Mouse (Mus musculus) A20 (cell line): ENCODE data around the gene E330014E10Rik.
"Not testable (repeated sequence)": the region's sequence is repeated elsewhere in the genome, so short reads cannot be mapped to it uniquely, and the experiment has no call there.

Experiments
- DNase-seq: peaks from one replicate; pipeline ENCODE4 v3.0.0-alpha.2; 2011; ENCODE audit warnings: low read depth, low spot score

Gene E330014E10Rik

GRCm38 (mm10) chr5:95775690-95776089 is at the start of gene E330014E10Rik:
Gene E330014E10Rik, plus strand, starts transcription at chr5:95775990.
- not testable (repeated sequence) for DNase-seq

DNA sequence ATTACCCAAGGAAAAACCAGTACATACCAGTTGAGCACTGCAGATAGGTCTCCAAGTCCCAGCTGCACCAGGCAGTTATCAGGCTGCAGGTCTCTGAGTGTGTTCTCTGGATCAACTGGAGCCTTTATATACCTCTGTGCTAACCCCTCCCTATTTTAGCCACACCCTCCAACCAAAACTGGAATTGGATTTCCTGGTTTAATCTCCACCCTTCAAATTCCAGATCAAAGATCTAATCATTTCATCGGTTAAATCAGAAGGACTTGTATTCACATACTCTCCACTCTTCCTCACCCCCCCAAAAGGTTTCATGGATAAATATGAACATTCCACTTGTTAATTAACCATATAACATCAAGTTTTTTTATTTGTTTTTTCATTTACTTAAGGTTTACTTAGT is 39.7 kb upstream of the E330014E10Rik start, which contains the start of gene Gm7978:
Gene Gm7978 (minus strand): TSS at position 101 of the 400 bp plus-strand sequence.
- DNase-seq: not testable (repeated sequence)

DNA sequence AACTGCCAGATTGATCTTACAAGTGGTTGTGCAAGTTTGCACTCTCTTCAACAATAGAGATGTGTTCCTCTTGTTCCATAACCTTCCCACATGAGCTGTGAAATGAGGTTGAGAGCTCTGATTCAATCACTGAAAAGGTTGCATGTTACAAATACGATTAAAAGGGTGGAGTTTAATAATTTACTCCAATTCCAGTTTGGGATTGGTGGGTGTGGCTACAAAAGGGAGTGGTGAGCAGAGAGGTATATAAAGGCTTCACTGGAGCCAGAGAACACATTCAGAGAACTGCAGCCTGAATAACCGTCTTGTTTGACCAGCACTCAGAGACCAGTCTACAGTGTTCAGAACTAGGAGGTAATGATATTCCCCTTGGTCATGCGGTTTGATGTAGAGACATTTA is 34.1 kb upstream of the E330014E10Rik start, which contains the start of gene Gm7982:
Gene Gm7982 (plus strand): TSS at position 301 of the 400 bp plus-strand sequence.
- not testable (repeated sequence) for DNase-seq

DNA sequence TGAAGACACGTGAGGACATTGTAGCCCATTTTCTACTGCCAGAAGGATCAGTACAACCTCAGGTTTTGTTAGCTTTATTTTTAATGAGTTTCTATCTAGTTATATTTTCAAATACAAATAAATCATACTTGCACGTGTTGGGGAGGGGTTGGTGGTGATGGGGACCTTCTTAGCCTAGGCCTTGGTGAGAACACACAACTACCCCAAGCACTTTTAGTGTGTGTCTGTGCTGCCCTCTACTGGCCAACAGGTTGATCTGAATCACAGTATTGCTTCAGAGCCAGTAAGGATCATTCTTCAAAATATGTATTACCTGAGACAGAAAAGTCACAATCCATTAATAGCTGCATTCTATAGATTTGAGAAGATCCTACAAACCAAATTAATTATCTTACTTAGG is 35.1 kb downstream of the E330014E10Rik start:
- DNase-seq: not testable (repeated sequence)

DNA sequence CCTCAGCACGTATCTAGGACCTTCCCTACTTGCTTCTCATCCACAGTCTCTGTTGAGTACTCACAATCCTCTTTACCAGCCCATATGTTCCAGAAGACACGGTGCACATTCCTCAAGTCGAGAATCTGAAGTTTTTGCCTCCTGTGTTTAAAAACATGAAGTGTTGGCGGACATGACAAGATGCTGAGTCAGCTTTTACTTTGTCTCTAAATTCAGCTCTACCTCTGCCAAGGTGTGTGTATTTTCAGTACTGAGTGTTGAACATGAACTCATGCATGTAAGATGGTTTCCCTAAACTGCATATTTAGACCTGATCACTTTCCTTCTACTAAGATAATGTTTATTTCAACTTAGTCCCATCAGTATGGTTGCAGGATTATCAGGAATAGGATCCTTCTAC is 60.8 kb downstream of the E330014E10Rik start:
- no peak for DNase-seq

GRCm38 (mm10) chr5:95854030-95854429 is 78.2 kb downstream of the E330014E10Rik start:
- no peak for DNase-seq
